Mouse (Mus musculus) thymus, postnatal 4 days (tissue): ENCODE data around the gene Ncor2.

Source experiments
- DNase-seq: peaks from one replicate; pipeline ENCODE4 v3.0.0; 2021

Gene Ncor2

DNA sequence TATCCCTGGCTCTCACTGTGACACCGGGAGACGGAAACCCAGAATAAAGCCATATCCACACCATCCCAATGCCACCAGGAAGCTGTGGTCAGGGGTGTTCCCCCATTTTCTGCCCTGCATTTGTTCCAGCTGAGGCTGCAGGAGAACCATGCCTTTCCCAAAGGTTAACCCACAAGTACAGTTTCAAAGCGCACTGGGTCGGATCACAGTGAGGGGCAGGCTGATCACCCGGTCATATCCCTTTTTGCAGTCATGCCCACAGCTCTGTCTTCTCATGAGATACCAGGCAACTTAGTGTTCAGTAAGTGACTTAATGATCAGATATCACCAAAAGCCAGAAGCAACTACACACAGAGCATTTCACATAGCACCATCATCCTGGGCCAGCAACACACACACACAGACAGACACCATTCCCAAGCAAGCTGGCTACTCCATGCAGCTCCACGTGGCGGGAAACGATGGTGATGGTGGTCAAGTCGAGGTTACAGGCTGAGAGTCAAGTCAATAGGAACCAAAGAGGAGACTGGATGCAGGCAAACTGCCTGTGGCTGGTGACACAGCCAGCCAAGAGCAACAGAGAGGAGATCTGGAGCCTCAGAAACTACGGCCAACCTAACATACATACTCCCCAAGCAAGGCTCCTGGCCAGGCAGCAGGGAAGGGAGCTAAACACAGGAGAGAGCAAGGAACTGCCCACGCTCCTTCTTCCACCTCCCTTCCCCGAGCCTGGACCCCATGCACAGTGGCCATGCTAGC is 35.7 kb downstream of the Ncor2 start:
- DNase-seq = no peak

DNA sequence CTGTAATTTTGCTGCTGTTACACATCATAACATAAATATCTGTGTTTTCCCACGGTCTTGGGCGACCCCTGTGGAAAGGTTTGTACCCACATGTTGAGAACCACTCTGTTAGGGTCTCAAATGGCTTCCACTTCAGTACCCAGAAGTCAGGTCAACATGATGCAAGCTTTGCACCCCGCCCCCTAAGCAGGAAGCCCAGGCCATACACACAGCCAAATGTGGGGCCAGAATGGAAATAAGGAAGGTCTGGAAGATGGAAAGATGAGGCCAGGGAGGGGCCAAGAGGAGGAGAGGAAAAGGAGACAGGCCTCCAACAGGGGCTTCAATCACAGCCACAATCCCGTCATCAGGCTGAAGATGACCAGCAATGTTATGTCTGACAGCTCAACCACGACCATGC is 37.1 kb downstream of the Ncor2 start:
- DNase-seq = no peak

DNA sequence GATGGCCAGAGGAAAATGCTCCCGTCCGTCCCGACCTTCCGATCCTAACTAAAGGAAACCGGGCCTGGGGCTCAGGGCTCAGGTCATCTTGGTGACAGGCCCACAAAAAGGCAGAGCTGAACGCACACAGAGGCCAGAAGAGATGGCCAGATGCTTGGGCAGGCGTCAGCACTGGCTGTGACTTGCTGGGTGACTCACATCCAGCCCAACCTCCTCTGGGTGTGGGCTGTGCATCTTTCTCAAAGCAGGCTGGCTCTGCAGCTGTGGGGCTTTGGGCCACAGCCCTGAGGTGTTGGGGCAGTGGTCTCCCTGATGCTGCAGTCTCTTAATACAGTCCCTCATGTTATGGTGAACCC is 37.5 kb downstream of the Ncor2 start:
- no peak for DNase-seq

DNA sequence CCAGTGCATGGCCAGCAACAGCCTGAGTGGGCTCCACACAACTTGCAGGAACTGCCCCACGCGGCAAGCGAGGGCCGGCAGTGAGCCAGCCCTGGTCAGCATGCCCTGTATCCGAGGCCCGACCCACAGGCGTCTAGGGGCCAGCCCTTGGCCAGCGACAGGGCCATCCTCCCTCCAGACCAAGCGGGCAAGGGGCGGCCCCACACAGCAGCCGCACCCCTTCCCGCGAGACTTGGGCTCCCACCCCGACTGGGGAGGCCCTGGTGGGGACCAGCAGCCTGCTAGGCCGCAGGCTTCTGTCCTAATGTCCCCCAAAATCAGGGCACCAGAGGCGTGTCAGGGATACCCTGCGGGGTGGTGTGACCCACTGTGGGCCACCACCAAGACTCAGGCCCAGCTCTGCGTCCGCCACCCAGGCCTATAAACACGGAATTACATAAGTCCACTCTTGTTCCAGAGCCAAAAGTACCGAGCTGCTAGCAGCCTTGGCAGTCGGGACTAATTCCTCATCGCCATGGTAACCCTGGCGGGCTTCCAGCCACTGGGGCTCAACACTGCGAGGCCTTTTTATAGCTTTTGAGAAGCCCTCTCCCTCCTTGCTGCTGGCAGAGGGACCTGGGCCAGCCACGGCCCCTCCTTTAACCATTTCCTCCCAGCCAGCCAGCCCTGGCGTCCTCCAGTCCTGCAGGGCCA is 38.0 kb downstream of the Ncor2 start:
- peak; percentile 53 for DNase-seq

DNA sequence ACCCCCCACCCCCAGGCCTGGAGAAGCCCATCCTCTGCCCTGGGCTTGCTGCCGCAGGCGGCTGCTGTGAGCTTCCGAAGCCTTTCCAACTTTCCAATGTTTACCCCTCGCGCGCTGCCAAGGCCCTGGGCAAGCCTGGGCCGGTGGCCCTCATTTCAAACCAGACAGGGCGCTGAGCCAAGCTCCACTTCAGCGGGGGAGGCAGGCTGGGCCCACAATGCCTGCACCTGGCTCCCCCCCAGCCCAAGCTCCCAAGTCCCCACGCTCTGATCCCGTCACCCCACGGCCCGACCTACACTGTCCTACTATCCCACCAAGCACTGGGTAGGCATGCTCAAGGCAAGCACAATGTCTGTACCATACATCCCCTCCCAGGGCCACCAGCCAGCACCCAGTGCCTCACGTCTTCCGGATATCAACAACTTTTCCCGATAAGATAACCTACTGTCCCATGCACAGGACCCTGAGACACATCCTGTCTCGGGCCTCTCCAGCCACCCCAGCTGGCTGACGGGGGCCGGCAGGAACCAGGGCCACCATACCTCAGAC is 38.8 kb downstream of the Ncor2 start:
- no peak for DNase-seq

DNA sequence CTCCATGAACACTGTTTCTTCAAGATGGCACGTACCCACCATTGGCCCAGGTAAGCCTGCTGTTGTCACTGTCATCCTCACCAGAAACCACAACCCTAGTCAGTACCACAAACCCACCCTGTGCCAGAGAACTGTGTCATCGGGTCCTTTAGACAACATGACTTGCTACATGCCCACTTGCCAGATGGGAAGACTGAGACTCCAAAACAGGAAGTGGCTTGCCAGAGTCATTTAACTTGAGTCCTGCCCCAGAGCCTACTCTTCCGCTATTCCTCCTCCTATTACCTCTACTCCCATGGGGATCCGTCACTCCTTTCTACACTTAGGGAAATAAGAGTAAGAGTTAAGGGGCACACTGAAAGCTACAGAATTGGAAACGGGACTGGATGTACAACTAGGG is 39.4 kb downstream of the Ncor2 start:
- DNase-seq = no peak

DNA sequence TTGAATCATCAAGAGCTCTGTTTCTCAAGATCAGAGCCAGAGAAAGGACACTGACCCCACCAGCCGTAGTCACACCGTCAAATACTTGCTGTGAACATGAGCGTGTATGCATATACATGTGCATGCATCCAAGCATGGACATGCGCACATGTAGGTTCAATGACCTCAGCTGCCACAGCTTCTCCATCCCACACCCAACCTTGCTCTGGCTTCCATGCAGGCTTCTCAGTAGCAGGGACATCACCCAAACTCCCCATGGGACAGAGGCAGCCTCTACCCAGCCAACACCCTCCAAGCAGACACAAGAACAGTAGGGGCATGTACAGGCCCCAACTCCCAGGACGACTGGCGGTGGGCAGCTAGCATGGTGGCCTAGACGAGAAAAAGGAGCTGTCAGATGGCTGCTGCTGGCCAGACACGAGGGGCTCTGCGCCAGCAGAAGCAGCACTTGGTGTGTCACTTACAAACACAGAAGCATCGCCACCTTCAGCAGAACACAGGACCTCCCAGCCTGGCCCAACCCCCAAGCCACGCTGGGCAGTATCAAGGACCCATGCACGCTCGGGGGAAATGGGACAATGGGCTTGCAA is 40.1 kb downstream of the Ncor2 start:
- DNase-seq = no peak

DNA sequence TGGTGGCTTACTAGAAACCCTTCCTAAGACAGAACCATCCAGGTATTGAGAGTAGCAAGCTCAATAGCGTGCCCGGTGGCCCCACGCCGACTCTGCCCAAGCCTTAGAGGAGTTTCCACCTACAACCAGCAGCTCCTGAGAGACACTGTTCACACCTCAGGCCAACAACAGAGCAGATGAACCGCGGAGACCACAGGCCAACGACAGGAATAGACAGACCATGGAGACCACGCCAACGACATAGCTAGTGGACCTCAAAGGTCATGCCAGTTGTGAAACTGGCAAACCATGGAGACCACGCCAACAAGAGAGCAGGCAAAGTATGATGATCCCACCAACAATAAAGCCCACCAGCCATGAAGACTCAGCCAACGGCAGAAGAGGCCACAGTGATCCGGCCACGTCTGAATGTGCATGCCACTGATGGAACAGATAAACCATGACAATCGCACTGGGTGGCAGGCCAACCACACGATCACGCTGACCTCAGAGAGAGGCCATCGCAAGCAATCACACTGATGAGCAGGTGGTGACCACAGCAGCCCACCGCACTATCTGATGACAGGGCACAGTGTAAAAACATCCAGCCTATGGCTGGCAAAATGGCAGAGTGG is 41.2 kb downstream of the Ncor2 start:
- no peak for DNase-seq

DNA sequence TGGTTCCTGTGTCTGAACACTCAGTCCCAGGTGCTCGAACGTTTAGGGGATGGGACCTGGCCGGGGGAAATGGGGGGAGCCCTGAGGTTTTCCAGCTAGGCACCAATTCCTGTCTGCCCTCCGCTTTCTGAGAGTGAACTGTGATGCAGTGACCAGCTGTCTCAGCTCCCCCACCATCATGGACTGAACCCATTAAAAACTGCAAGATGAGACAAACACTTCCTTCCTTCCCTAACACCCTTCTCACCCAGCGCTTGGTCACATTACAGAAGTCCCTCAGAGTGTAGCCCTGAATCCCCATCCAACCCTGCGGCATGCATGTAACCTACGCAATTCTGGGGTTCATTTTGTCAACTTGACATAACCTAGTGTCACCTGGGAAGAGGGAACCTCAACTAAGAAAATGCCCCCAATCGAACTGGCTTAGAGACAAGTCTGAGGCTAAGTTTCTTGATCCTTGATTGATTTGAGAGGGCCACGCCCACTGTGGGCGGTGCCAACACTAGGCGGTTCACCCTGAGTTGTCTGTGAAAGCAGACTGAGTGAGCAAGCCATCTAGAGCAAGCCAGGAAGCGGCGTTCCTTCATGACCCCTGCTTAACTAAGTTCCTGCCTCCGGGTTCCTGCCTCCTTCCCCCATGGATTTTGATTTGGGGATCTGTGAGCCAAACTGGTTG is 41.9 kb downstream of the Ncor2 start:
- DNase-seq = peak; percentile 73

DNA sequence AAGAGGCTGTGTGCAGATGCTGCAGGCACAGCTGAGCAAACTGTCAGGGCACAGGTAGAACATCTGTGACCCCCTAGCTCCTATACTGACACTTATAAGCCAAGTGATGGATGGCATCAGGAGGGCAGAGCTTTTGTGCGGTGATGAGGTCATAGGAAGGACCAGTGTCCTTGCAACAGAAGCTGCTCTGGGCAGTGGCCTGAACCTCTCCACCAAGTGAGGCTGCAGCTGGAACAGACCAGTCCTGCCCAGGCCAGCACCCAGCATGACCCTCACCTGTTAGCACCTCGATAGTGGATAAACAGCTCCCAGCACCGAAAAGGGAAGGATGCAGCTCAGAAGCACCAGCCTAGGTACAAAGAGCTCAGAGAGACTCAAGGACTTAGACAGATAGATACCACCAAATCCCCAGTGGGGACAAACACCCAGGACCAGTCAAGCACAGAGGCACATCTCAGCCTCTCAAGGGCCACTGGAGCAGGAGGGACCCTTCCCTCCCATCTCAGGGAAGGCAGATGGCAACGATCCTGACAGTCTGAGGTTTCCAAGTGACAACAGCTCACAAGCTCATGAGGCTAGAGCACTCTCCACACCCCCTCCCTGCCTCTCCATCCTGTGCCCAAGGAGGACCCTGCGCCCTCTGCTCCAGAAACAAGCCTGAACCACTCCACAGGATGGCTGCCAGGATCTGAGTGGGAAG is 42.6 kb downstream of the Ncor2 start:
- no peak for DNase-seq

DNA sequence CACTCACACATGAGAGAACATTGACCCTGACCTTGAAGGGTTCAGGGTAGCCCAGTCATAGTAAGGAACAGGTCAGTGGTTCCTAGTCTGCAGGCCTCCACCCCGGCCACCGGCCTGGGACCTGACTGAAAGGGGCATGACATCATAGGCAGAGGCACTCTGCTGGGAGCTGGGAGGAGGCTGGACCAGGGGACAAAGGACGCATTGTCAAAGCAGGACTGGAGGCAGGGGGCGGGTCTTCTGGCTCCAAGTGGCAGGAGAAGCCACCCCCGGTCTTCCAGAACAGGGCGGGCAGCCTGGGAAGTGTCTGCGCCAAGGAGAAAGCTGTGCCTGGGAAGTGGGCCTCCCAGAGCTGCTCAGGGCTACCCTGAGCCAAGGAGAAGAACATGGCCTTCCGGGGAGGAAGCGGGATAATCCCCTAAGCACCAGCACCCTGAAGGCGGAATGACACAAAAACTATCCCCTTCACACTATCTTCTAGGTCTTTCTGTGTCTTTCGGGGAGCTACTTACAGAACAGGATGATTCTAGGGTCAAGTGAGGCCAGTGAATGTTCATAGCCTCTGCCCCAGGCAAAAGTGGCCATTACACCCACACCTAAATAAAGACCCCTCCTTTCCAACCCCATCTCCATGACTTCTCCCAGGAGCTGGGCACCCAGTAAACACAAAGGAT is 44.1 kb downstream of the Ncor2 start:
- no peak for DNase-seq

DNA sequence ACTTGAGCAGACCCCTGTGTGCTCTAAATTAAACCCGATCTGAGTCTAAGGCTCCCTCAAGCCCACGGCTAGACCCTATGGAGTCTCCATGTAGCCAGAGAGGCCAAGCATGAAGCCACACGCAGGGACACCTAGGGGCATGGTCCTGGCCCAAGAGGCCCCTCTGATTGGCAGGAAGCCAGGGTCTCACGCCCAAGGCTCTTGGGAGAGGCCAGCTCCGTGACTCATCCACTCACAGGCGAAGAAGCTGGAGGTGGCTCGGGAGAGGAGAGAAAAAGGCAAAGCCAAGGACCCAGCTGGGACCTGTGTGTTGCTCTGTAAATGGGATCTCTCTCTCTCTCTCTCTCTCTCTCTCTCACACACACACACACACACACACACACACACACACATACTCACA is 44.6 kb downstream of the Ncor2 start:
- DNase-seq = no peak

DNA sequence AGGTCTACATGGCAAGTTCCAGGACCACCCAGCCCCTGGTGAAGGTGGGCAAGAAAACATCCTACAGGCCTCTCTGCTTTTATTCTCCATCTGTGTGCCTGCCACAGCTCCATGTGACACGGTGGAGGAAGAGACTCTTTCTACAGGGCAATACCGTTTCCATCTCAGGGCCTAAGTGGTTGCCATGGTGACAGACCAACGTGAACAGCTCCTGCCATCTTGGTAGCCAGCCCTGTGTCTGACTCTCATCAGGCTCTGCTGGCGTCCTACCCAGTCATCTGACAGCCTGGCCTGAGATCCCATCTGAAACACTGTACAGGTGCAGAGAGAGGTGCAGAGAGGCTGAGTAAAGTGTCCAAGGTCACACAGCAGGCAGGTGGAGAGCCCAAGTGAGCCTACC is 45.4 kb downstream of the Ncor2 start:
- DNase-seq = no peak

DNA sequence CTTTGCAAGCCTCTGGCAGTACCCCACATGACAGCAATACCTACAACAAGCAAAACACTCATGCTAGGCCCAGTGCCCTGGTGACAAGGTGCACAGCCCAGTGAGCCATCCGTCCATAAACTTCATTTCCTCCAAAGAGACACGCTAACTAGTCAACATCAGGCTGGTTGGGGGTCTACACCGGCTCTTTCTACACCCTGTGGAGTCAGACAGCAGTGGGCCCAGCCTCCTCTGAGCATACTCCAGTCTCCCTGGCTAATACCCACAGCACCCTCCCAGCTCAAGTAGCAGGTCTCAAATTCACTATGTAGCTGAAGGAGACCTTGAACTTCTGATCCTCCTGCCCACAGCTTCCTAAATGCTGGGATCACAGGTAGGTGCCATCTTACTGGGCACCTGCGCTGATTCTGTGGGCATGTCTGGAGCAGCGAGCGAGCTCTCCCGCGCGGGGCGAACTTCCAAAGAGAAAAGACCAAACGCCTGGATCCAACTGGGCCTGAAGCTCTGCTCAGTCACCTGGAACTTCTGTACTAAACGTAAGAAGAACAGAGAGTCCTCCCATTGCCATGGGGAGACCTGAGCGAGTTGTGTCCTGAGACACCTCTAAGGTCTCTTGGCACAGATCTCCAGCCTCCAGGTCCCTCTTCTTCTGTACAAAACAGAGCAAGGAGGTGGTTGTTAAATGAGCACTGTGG is 46.3 kb downstream of the Ncor2 start:
- no peak for DNase-seq

DNA sequence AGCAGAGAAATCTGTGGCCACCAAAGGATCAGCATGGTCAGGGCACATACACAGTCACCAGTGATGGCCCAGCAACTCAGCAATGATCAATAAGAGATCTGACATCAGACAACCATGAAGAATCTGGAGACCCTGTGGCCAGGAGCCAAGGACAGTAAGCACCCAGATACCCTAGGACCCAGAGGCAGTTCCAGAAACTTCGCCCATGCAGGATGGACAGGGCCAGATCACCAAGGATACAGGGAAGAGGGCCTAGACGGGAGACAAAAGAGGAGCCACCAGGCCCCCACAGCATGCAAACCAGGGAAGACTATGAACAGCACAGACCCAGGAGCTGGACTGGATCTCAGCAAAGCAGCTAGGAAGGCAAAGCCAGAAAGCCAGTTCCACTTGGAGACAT is 47.0 kb downstream of the Ncor2 start:
- DNase-seq = no peak

DNA sequence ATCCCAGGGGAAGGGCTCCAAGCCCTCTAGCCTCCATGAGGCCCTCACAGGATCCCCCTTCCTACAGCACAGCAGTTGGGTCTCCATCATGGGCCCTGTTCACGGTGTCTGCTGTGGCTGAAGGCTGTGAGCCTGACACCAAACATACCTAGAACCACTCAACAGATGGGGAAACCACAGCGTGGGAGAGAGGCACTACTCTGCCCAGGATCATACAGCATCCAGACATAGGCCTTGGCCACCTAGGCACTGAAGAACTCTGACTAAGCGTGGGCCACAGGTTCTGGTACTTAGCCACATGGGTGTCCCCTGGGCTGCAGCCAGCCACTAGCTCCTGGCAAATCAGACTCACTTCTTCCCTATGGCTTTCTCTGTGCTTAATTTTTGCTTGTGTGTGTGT is 48.6 kb downstream of the Ncor2 start:
- no peak for DNase-seq

DNA sequence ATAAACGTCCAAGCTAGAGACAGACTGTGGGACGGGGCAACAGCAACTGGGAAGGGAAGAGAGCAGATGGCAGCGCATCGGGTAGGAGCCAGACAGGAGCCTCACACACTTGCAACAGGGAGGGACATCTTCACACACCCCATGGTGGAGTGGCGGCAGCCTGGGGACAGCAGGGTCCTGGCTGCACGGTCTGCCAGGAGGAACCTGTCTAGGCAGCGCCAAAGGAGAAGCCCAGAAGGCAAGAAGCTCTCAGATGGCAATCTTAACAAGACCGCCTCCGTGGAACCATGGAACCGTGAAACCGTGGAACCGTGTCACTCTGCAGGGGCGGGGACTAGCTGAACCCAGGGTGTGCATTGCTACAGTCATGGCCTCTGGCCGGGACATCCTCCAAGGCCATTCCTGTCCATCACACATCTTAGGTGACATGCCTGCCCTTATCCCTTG is 50.1 kb downstream of the Ncor2 start:
- no peak for DNase-seq

DNA sequence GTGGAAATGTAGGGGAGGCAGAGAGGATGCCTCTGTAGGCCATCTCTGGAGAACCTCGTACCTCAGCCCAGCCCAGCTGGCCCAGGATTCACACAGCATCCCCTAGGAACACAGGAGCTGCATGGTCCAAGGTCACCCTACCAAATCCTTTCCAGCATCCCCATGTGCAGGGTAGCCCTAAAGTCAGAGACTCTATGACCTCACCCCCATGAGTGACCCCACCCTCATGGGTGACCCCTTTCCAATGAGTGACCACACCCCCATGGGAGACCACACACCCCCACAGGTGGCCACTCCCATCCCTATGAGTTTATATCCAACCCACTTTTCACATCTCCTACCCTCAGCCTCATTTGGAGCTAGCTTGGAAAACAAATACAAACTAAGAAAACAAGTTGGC is 51.1 kb downstream of the Ncor2 start:
- DNase-seq = no peak

DNA sequence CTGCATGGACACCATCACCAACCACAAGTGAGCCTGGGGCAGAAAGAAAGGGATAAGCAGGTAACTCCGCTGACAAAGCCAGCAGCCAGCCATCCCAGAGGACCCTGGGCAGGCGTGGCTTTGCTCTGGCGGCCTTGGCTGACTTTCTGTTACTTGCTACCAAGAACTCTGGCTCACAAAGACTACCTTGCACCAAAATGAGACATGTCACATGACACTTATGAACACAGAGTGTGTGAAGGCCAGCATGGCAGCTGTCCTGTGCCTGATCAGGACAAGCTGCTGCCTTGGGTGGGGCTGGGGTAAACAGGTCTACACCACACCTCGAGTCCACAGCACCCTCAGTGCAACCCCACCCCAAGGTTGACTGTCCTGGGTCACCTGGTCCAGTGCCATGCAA is 51.6 kb downstream of the Ncor2 start:
- no peak for DNase-seq

DNA sequence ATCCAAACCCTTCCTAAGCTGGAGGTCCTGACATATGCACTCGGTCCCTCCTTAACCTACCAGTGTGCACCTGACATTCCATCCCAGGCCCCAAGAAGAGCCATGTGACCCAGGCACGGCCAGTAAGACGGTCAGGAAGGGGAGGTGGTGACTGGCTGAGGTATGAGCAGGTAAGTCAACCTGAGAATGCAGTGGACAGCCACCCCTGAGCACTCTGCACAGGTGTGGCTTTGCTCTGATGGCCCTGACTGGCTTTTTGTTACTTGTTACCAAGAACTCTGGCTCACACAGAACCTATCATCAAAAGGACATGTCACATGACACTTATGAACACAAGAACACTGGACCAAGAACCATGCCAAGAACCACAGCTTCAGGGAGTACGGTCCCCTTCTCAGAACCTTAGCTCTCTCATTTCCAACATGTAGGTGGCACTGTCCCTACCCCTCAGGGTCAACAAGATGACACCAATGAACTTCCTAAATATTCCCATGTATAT is 53.0 kb downstream of the Ncor2 start:
- no peak for DNase-seq

DNA sequence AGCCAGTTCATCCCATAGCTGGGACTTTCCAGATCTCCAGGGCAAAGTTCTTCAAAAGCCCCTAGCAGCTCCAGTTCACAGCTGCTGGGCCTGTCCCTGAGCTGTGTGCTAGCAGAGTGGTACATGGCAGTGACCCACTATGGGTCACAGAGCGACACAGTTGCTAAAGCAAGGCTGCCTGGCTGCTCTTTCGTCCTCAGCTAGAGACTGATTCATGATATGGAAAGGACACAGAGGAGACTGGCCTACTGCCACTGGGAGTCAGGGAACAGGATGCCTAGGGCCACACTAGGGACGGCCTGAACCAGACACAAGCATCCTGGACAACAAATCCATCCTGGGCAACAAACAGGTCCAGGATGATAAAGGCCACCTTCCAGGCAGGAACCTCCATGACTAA is 53.8 kb downstream of the Ncor2 start:
- no peak for DNase-seq
